Mouse (Mus musculus): ENCODE measurements at regions not wholly inside any gene's neighbourhood (a gene's known extent, or its start where the extent isn't known, plus 50 kb on each side); places are given as distances from the start of the nearest gene placed in this dataset.

- TF ChIP-seq ZC3H11A (IDR thresholded peaks at IDR 0.05; ENCODE audit: borderline replicate concordance, low read depth, low read length), result no peak
- TF ChIP-seq MAFK (IDR thresholded peaks at IDR 0.05; ENCODE audit: insufficient read depth, low read depth, low read length), result peak; percentile 75
- TF ChIP-seq ZNF384 (IDR thresholded peaks at IDR 0.05; ENCODE audit: low read depth, low read length), result no peak
Observed at GRCm38 (mm10) chr5:107036475-107036874, 72.4 kb downstream of the Cdc7 start.

Data from ES-E14 (cell line).